Mouse (Mus musculus) thymus, postnatal 36 days (tissue): ENCODE data around the gene Ptprm.

Source experiments
- DNase-seq, 2 experiments: peaks; one replicate each; pipeline ENCODE4 v3.0.0; 2022; ENCODE audit warnings: mixed read lengths in 2 of 2

Ptprm gene

DNA sequence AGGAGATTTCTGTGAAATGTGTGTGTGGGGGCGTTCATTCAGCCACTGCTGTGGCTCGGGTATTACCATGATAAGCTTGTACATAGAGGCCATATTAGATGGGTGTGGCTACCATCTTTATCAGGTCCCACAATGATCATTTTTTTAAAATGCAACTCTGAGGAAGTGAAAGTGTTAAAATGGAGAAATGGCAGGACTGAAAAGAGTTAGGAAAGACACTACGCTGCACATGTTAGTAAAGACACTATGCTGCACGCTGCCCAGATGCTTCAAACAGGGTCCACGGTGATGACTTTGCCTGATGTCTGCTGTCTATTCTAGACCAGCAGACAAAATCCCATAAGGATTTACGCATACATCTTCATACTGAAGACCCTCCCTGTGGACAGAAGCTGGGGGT is 298.6 kb downstream of the Ptprm start:
- DNase-seq = no peak

DNA sequence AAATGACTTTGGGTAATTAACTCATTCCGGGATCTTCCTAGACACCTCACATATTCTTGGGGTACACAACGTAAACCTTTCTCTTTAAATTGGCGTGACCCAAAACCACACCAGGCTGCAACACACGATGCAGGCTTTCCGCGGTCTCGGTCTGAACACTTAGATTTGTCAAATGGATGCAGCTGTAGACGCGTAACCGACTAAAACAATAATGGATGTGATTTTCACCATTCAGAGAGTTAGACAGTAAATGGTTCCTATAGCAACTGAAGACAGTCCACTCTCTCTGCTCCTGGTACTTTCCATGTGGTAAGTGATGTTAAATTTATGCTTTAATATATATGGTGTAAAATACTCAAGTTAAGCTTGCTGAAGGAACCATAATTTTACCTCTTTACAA is 300.1 kb downstream of the Ptprm start:
- no peak for DNase-seq

DNA sequence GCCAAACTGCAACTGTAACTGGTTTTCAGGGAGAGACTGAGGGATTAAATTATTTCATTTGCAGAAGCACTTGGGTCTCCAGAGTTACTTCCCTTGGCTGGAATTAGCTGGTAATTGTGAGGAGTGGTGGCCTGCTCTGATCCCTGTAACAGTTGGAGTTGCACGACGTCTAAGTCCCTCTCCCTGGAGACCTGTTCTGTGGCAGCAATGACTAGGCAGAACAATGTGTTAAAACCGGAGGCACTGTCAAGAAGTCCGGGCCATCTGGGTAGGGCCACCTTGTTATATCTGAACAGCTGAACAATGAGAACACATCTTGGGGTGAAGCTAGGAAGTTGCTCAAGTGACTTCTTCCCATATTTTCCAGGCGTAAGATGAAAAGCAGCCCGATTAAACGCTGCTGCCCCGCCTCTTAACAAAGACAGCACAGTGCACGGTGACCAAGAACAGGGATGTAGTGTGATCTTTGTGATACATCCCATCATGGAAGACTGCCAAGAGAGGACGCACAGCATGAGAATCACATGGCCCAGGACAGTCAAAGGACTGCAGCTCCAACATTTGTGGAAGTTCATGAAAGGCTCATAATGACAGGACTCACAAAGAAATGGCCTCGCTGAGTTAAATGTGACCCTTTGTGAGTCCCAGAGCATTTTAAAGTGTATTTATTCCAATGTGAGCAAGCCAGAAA is 301.5 kb downstream of the Ptprm start:
- DNase-seq = no peak

DNA sequence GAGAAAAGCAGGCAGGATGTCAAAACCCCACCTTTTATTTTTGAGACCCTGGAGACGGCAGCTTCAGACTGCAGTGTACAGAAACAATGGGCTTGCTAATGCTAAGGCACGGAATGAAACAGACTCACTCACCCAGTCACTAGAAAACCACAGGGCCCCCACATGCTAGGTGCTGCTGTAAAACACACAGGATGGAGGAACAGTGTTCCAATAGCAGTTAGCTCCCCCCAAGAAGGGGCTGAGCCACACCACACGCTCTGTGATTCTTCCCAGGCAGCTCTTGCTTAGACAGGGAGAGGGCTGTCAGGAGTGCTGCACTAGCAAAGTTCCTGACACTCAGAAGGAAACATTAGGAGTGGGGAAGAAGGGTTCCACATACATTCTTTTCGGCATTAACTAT is 306.6 kb downstream of the Ptprm start:
- no peak for DNase-seq

DNA sequence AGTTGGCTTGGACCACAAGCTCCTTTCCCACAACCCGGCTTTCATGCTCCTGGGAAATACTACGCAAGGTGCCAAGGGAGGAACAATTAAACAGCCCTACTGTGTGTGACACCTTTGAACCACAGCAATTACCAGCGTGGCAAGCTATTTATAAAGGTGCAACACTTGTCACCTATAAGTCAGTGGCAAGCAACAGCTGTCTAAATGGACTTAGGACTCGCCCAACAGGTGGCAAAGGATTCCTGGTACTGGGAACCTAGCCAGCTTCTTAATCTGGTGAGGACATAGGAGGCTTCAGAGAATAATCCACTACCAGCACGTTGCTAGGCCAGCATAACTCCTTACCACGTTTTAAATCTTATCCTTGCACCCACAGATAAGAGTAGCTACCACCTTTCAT is 315.7 kb downstream of the Ptprm start:
- no peak for DNase-seq

DNA sequence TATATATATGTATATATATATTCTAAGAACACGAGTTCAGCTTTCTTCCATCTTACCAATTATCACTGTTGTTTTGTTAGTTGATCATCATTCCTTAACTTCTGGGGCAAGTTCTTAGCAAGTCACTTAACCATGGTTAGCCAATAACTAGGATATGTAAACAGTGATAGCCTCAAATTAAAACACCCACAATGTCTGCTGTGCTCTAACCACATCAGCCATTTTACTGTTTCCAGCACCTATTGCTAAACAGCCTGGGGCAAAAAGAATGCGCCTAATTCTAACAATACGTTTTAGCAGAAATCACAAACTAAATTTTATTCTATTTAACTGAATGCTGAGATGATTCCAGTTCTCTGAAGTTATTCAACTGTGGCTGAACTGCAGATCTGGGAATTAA is 320.7 kb downstream of the Ptprm start:
- no peak for DNase-seq

DNA sequence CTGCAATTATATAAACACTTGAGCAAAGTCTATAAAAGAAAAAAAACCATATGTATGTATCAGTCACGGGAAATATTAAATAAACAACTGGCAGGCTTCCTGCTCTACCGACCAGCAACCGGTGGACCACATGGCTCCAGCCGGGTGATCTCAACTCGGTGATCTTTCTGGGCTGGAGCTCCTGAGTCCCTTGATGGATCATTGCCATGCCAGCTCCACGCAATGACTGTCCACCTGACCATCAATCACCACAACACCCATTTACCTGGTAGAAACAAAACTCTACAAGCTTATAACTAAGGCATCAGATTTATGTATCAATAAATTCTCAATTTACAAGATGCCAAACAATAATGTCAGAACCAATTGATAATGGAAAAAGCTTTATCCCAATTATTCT is 322.2 kb downstream of the Ptprm start:
- no peak for DNase-seq

DNA sequence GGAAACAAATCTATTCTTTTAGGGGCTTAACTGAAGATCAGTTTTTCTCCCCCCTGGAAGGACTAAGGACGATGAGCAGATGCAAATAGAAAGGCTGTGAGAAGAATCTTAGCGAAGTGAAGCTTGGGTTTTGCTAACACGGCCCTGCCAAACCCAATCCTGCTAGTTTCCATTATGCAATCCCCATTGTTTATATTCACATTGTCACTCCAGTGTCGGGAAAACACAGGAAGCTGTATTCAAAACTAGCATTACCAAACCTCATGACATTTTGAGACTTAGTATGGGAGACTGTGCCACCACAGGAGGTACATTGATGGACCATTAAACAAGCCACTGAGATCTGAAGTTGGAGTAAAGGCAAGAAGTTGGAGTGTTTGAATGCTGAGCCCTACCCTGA is 322.9 kb downstream of the Ptprm start:
- DNase-seq = no peak

DNA sequence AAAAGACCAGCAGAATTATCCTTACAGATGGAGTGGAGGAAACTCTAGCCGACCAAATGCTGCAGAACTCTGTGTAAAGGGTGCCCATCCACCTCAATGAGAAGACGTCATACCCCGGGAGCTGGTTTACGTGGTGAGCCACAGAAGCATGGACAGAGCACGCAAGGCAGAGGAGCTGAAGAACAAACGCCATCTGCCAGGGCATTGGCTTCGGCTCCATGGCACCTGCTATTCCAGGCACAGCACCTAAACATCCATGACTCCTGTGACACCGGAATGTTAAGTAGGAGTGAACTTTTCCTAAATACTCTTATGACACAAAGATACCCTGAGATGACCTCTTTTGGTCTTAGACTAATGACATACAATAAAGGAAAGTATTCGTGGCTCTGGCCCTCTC is 327.0 kb downstream of the Ptprm start:
- no peak for DNase-seq

DNA sequence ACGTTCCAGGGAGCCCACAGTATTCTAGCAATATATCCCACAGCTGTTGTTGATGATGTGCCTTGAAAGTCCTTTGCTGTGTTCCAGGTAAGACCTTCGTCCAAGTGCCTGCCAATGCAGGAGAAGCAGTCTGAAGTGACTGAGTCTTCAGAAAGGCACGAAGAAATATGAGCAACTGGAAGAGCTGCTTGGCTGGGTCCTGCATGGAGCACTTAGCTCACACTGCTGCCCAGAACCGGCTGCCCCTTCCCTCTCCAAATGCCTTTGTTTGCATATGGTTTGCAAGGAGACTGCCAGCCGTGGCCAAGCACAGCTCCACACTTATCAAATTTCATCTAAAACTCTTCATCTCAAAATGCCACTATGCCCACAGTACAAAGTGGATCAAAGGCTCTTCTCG is 337.8 kb downstream of the Ptprm start:
- no peak for DNase-seq

DNA sequence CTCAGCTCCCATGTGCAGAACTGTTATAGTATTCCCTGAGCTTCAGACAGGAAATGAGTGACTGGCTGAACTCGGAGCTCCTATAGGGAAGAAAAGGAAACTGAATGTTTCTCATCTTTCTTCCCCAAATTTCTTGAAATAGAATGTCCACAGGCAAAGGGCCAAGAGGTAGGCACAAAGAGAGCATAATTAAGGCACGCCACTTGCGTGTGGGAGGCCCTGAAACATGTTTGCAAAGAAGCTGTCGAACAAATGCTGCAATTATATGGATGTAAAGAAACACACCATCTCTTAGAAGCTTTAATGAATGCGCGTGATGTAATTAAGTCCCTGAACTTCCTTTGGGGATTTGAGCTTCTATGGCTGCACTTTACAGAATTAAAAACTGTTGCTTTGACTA is 341.0 kb downstream of the Ptprm start:
- no peak for DNase-seq

DNA sequence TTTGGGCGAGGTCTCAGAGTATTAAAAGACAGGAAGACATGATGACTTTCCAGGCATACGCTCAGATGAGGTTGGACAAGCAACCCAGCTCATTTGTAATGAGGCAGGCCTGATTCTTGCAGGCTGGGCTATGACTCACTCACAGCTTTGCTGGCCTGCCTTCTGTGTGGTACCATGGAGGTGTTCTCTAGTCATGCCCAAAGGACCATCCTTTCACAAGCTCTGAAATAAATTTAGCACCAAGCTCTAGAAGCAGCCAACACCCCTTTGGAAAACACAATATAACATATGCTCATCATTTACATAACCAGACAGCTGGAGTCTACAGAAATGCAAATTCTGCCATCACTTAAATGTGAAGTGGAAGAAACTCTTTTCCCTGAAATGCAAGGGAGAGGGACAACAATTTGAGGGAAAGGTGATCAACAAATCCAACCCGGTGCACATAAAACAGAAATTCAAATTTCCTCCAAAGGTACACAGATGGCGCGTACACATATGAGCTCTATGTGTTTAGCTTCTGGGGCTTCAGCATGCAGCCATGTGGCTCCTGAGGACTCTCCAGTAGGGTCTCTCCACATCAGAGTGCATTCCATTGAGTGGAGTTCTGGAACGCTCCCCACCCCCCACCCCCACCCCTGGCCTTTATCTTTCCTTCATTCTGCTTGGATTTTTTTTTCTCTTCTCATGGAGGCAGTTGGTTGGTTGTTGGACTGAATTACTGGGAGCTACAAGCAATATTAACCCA is 342.2 kb downstream of the Ptprm start:
- DNase-seq = no peak

DNA sequence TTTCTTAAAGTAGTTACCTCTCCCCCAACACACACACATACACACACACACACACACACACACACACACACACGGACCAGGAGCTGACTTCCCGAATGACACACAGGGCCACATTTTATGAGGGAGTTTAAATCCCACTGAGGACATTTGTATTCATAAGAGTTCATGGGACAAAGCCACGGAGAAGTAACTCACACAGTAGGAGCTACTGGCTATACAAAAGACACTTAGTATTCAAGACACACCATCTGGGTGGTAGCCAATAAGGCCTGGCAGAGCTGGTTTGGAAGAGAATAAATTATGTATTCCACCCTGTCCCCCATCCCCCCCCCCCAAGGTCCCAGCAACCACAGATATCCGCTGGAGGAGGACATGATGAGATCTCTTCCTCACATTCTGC is 344.1 kb downstream of the Ptprm start:
- DNase-seq = no peak

DNA sequence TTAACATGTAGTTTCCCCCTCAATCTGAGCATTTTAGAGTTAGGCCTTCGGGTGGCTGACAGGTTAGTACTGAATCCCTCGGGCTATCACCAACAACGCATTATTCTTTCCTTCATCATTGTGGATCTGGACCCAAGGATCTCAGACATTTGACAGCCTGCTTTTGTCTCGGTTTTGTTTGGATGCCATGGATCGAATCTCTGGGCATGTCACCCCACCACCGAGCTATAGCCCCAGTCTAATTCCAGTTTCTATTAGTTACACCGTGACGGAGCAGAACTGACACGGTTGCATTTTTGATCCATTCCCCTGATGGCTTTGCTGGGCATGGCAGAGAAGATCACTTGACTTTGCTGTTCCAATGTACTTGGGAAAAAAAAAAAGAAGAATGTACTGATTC is 346.1 kb downstream of the Ptprm start:
- no peak for DNase-seq

DNA sequence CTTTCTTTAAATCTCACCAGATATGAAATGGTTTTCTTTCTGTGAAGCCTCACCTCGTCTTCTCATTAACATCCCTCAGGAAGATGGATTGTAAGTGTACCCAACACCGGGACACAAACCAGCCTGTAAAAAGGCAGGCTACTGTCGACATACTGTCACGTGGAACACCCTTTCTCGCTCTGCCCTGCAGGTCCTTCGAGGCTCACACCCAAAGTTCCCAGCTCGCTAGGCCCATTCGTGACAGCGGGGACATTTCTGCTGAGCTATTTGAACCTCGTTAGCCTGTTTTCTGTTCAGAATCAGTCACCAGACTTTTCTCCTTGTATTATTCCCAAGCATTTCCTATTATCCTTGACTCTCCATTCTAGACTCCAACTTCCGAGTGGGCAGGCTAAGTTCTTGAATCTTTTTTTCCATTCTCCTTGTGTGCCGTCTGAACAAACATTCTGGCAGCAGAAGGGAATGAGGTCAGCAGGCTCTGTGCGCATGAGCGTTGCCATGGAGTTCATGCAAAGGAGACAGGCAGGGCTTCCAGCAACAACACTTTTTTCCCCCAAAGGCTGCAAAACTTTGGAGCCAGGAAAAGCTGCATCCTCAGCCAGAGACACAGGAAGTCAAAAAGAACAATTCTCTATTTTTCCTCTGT is 347.4 kb downstream of the Ptprm start:
- no peak for DNase-seq

DNA sequence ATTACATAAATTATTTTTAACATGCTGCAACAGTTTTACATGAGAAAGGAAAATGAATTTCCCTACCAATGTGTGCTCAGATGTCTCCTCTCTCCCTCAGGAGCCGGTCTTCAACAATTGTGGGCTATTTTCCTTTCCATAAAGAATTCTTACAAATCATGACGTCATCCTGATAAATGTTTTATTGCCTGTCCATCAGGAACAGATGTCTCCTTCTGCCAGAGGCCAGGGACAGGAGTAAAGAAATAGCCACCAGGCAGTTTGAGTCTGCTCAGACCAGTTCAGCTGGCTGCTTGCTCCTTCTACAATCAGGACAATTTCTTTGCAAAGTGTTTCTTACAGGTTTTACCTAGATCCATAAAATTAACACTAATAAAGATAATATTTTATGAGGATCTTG is 357.4 kb downstream of the Ptprm start:
- no peak for DNase-seq

DNA sequence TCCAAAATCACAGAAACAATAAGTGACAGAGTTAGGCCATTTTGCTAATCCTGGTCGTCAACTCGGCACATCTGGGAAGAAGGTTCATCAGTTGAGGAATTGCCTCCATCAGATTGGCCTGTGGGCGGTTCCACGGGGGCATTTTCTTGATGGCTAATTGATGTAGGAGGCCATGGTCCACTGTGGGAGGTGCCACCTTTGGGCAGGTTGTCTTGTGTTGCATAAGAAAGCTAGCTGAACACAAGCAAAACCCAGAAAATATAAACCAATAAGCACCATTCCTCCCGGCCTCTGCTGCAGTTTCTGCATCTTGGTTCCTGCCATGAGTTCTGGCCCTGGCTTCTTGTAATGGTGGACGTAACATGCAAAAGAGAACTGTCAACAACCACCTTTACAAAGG is 358.2 kb downstream of the Ptprm start:
- no peak for DNase-seq

DNA sequence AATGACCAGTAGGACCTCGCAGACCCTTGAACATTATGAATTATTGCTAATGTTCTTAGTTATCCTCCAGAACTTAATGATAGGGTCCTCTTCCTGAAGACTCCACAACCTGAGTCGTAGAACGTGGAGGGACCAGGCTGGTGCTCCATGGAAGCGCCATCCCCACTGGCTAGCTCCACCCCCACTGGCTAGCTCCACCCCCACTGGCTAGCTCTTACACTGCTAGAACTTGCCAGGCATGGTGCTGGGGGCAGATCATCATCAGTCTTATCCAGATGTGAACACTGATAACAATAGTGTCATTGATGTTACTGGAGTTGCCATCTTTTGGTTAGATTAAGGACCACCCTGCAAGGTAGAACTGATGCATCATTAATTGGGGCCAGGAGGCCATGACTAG is 362.4 kb downstream of the Ptprm start:
- DNase-seq = no peak

DNA sequence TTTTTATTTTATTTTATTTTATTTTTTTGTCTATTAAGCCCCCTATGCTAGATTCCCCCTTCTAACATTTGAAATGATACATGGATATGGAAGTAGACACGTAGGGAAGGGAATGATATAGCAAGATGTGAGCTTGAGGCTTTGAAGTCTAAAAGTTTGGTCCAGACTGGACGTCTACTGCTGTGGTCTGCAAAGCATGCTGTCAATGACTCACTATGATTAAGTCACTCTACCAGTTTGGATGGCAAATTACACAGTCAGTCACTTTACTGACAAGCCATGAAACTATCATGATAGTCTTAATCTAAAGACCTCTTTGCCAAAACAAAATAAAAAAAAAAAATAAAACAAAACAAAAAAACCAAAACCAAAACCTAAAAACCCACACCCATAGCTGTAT is 363.5 kb downstream of the Ptprm start:
- no peak for DNase-seq

DNA sequence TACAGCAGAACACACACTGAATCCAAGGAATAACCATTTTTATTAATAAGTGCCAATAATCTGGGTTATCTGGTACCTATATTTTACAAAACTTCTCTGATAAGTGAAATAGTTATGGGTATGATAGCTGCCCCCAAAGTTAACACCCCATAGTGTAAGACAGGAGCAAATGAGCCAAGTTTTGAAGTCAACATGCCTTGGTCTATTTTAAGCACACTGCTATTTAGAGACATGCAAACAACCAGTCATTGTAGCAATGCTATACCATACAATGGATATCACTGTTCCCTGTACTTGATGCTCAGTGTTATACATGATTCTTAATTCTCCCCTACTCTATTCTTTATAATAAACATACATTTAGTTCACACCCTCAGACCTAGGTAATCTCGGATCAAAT is 366.2 kb downstream of the Ptprm start:
- DNase-seq = no peak

DNA sequence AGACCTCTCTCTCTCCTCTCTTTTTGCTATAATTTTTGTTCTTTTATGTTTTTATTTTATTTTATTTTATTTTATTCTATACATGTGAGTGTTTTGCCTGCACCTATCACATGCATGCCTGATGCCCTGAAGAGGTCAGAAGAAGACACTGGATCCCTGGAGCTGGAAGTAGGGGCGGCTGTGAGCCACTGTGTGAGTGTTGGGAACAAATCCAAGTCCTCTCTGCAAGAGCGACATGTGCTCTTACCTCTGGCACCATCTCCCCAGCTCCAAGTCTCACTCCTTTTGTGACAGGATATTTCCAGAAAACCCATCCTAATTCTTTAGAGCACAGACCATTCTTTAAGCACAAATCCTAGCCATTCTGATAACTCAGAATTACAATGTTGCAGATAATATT is 372.6 kb downstream of the Ptprm start:
- no peak for DNase-seq

DNA sequence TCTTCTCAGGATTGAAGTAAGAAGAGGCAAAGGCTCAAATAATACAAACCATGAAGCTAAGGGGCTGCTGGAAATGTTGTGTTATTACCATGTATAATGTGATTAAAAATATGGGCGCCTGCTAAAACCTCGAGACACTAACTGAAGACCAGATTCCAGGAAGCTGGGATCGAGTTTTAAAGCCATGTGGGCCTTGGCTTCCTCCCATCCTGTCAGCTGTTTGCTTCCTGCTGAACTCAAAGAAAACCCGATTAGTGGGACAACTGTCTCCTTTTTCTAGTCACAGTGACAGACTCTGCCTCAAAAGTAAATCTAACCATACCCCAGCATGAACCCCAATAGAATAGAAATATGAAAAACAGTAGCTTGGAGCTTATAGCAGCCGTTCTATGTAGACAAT is 374.3 kb downstream of the Ptprm start:
- DNase-seq = no peak

DNA sequence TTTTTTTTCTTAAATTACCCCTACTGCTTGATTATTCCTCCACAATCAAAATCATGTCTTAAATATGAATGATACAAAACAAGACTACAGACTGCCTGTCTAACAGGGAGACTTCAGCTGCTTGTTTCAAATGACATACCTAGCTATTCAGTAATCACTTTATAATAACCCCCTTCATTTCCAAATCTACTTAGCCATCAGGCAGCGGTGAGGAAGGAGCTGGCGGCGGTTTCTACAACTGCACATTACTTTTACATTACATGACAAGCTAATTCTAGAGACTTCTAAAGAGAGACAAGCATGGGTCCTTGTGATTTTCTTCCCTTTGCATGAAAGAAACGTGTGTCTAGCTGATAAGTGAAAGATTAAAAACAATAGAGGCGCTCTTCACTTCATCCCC is 377.8 kb downstream of the Ptprm start:
- no peak for DNase-seq

DNA sequence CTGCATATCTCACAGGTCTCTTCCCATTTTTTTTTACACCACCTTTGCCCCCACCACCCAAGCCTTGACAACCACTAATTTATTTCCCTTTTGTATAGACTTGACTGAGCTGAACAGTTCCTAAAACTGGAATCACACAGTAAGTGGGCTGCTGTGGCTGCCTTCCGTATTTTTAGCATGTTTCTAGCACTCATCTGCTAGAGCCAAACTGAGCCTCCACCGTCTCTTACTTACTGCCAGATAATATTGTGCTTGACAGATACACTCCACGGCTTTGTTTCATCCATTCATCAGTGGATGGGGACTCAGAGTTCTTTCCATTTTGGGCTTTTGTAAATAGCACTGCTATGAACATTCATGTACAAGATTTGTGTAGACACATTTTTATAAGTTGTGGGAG is 381.3 kb downstream of the Ptprm start:
- DNase-seq = no peak

DNA sequence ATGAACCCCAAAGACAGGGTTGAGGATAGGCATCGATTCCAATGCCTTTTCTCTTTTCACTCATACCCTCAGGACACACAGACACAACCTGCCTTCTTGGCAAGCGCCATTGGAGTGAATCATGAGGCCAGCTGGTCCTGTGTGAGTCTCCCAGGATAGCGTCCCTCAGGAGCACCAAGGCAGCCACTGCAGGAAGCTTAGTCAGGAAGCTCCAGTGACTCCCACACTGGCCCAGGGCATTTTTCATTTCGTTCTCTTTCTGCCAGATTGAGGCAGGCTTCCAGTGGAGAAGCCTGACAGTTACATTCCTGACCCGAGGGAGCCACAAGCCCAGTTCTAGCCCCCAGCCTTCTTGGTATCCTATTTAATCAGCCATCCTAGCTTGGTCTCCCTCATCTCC is 393.3 kb downstream of the Ptprm start:
- DNase-seq = no peak
